ENCODE assay signal across 9 mouse cellular contexts in the genomic region with DNA sequence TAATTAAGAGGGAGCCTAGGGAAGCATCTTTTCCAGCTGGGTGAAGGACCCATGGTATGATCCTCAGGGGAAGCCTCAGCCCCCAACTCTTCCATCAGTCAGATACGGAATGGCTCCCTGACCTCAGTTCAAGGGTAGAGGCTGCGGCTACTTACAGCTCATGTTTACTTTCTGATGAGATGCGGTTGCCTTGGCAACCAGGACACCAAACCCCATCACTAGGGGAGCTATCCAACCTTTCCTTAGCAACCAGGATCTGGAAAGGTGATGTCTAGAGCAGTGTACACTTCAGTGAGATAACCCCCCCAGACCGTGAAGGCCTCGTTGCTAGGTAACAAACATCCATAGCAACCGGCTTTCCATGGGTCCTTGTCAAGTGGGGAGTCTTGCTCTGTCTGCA. TPM values are rescaled to one million over a fixed set of nuclear protein-coding genes. Genes with fewer than 3 reads are reported as not detected.
DNase-seq lines count a peak whose midpoint lies in the region; ATAC-seq and TF ChIP-seq lines count a peak whose summit lies in the region.
"Had no signal": no experiment of that assay in that cellular context is flagged by ENCODE, and none has a peak within 500 bp of the region (broad histone marks: within the 10 kb centered on the region; RNA-seq: fewer than 3 reads in every experiment).

No protein-coding gene starts in this region.

- H3K27me3 ChIP-seq in forebrain, embryonic 15.5 days, result no peaks in the 10 kb centered on the region
- peaks cover 8% of the 10 kb centered on the region; the same call in 1 of the 2 replicates for H3K27me3 ChIP-seq in midbrain, embryonic 12.5 days

- 0 out of 2 replicates have a peak overlapping the region, but pooled peaks have one; percentile 68 for H3K4me3 ChIP-seq in left cerebral cortex, adult 2 months
- H3K4me3 ChIP-seq in forebrain, embryonic 15.5 days, result no peak overlapping the region
- H3K4me3 ChIP-seq in midbrain, embryonic 12.5 days, result no peak overlapping the region
- H3K4me3 ChIP-seq: erythroblast, embryonic 14.5 days had no signal

- peak overlapping the region; percentile 98; the same call in 1 of the 2 replicates for H3K4me2 ChIP-seq in forebrain, embryonic 15.5 days (replicated peaks)
- H3K4me2 ChIP-seq in midbrain, embryonic 12.5 days (replicated peaks), result peak overlapping the region; percentile 19; the same call in 1 of the 2 replicates

- WGBS in forebrain, embryonic 15.5 days, result 47% methylated on average over 6 of the region's 6 CpGs
- 38% methylated on average over 6 of the region's 6 CpGs for WGBS in midbrain, embryonic 12.5 days

- peak overlapping the region; percentile 98 for H3K27ac ChIP-seq in left cerebral cortex, adult 2 months
- H3K27ac ChIP-seq in forebrain, embryonic 15.5 days (replicated peaks), result peak overlapping the region; percentile 69
- peak overlapping the region; percentile 80 for H3K27ac ChIP-seq in midbrain, embryonic 12.5 days (replicated peaks)

- no peaks in the 10 kb centered on the region for H3K9me3 ChIP-seq in forebrain, embryonic 15.5 days
- H3K9me3 ChIP-seq in midbrain, embryonic 12.5 days, result no peaks in the 10 kb centered on the region

- ATAC-seq in CD4-positive, CD25-positive, alpha-beta regulatory T cell, adult 4 months, result no peak
- ATAC-seq in forebrain, embryonic 15.5 days (replicated peaks), result no peak
- ATAC-seq in midbrain, embryonic 12.5 days (ENCODE audit: low FRiP score, low read depth), result no peak
- ATAC-seq in inflammation-experienced regulatory T-cells, adult 6 months, result no peak

- peak; percentile 39 for DNase-seq in CD4-positive, CD25-positive, alpha-beta regulatory T cell, adult 2 months (ENCODE audit: low read depth, low spot score)
- peak in 1 of 2 experiments; percentile 38 for DNase-seq in left cerebral cortex, adult 2 months (ENCODE audit: extremely low spot score in 1 of 2, low spot score in 2 of 2)
- no peak for DNase-seq in left cerebral cortex, adult 18-20 months (ENCODE audit: low spot score in 2 of 2)
- no peak for DNase-seq in spleen, postnatal 4 days (ENCODE audit: low spot score in 2 of 2)

- intact Hi-C loops in left cerebral cortex, adult 2 months (cut with DNase I), result no loop called here

- H3K4me1 ChIP-seq in forebrain, embryonic 15.5 days, result peaks cover 54% of the 10 kb centered on the region
- peaks cover 64% of the 10 kb centered on the region for H3K4me1 ChIP-seq in midbrain, embryonic 12.5 days

- no peak for TF ChIP-seq CTCF in left cerebral cortex, adult 2 months (IDR thresholded peaks at IDR 0.05)

- peaks cover 38% of the 10 kb centered on the region for H3K36me3 ChIP-seq in forebrain, embryonic 15.5 days
- H3K36me3 ChIP-seq in midbrain, embryonic 12.5 days, result peaks cover 39% of the 10 kb centered on the region

- no peak overlapping the region for H3K9ac ChIP-seq in forebrain, embryonic 15.5 days (replicated peaks)
- no peak overlapping the region for H3K9ac ChIP-seq in midbrain, embryonic 12.5 days (replicated peaks)

RNA-seq across cellular contexts. Expression of gene Dbp, which starts 4.1 kb away (rescaled TPM):
- polyA plus RNA-seq in CD4-positive, CD25-positive, alpha-beta regulatory T cell, adult 4 months (2017; shearing (Covaris generic)), result 1 to 10 TPM; 7.4 to 8.8 TPM
- total RNA-seq in left cerebral cortex, adult 2 months (2021), result 100 to 1,000 TPM in 1 of 2 experiments, 10 to 100 TPM in 1; 60.3 to 104 TPM
- 10 to 100 TPM; 63.1 to 84.6 TPM for total RNA-seq in left cerebral cortex, adult 18-20 months (2021)
- 3.6 and 4.1 TPM in 2 replicates for polyA plus RNA-seq in forebrain, embryonic 15.5 days (2015; fragmentation: Nextera tagmentation; extraction: Ambion mirVana)
- 4.5 and 4.6 TPM in 2 replicates for polyA plus RNA-seq in midbrain, embryonic 12.5 days (2016; fragmentation: Nextera tagmentation; extraction: Ambion mirVana)
- polyA plus RNA-seq in inflammation-experienced regulatory T-cells, adult 6 months (2017; shearing (Covaris generic)), result 1 to 10 TPM; 3.1 to 8.6 (median 6.5) TPM

RNA-seq across cellular contexts. Expression of gene Rpl18, which starts 6.2 kb away (rescaled TPM):
- 1,000 to 10,000 TPM; 2,369 to 2,427 TPM for polyA plus RNA-seq in CD4-positive, CD25-positive, alpha-beta regulatory T cell, adult 4 months (2017; shearing (Covaris generic))
- total RNA-seq in left cerebral cortex, adult 2 months (2021), result 100 to 1,000 TPM; 318 to 325 TPM
- 100 to 1,000 TPM; 331 to 369 TPM for total RNA-seq in left cerebral cortex, adult 18-20 months (2021)
- 633 and 683 TPM in 2 replicates for polyA plus RNA-seq in forebrain, embryonic 15.5 days (2015; fragmentation: Nextera tagmentation; extraction: Ambion mirVana)
- 688 and 721 TPM in 2 replicates for polyA plus RNA-seq in midbrain, embryonic 12.5 days (2016; fragmentation: Nextera tagmentation; extraction: Ambion mirVana)
- polyA plus RNA-seq in inflammation-experienced regulatory T-cells, adult 6 months (2017; shearing (Covaris generic)), result 1,000 to 10,000 TPM; 1,609 to 2,946 (median 2,383) TPM

RNA-seq across cellular contexts. Expression of gene Sphk2, which starts 8.8 kb away (rescaled TPM):
- polyA plus RNA-seq in CD4-positive, CD25-positive, alpha-beta regulatory T cell, adult 4 months (2017; shearing (Covaris generic)), result 10 to 100 TPM; 15.2 to 21.1 TPM
- 10 to 100 TPM; 30.8 to 34.4 TPM for total RNA-seq in left cerebral cortex, adult 2 months (2021)
- total RNA-seq in left cerebral cortex, adult 18-20 months (2021), result 10 to 100 TPM; 32.3 to 33.0 TPM
- polyA plus RNA-seq in forebrain, embryonic 15.5 days (2015; fragmentation: Nextera tagmentation; extraction: Ambion mirVana), result 29.0 and 30.2 TPM in 2 replicates
- 24.0 and 25.8 TPM in 2 replicates for polyA plus RNA-seq in midbrain, embryonic 12.5 days (2016; fragmentation: Nextera tagmentation; extraction: Ambion mirVana)
- 10 to 100 TPM; 12.1 to 17.3 (median 15.5) TPM for polyA plus RNA-seq in inflammation-experienced regulatory T-cells, adult 6 months (2017; shearing (Covaris generic))

RNA-seq across cellular contexts. Expression of gene Car11, which starts 9.4 kb away (rescaled TPM):
- 1 to 10 TPM; 1.2 to 1.3 TPM for polyA plus RNA-seq in CD4-positive, CD25-positive, alpha-beta regulatory T cell, adult 4 months (2017; shearing (Covaris generic))
- 100 to 1,000 TPM; 211 to 244 TPM for total RNA-seq in left cerebral cortex, adult 2 months (2021)
- total RNA-seq in left cerebral cortex, adult 18-20 months (2021), result 100 to 1,000 TPM; 215 to 220 TPM
- 39.0 and 39.8 TPM in 2 replicates for polyA plus RNA-seq in forebrain, embryonic 15.5 days (2015; fragmentation: Nextera tagmentation; extraction: Ambion mirVana)
- 17.0 and 18.8 TPM in 2 replicates for polyA plus RNA-seq in midbrain, embryonic 12.5 days (2016; fragmentation: Nextera tagmentation; extraction: Ambion mirVana)
- 1 to 10 TPM in 2 of 3 experiments, not detected in 1; 1.5 TPM for polyA plus RNA-seq in inflammation-experienced regulatory T-cells, adult 6 months (2017; shearing (Covaris generic))
- polyA plus RNA-seq: erythroblast, embryonic 14.5 days had no signal

RNA-seq across cellular contexts. Expression of gene Fam83e, which starts 12.0 kb away (rescaled TPM):
- not detected for polyA plus RNA-seq in CD4-positive, CD25-positive, alpha-beta regulatory T cell, adult 4 months (2017; shearing (Covaris generic))
- total RNA-seq in left cerebral cortex, adult 2 months (2021), result under 1 TPM; 0.37 to 0.41 TPM
- under 1 TPM in 1 of 2 experiments, not detected in 1; 0.21 TPM for total RNA-seq in left cerebral cortex, adult 18-20 months (2021)
- 0.37 and 1.0 TPM in 2 replicates for polyA plus RNA-seq in forebrain, embryonic 15.5 days (2015; fragmentation: Nextera tagmentation; extraction: Ambion mirVana)
- polyA plus RNA-seq in midbrain, embryonic 12.5 days (2016; fragmentation: Nextera tagmentation; extraction: Ambion mirVana), result 1.3 and 1.6 TPM in 2 replicates
- polyA plus RNA-seq in inflammation-experienced regulatory T-cells, adult 6 months (2017; shearing (Covaris generic)), result under 1 TPM in 2 of 3 experiments, not detected in 1; 0.63 to 0.80 TPM
